Mouse (Mus musculus) ES-Bruce4 (cell line): ENCODE results near the gene Grin1.
"Not testable (repeated sequence)": the region's sequence is repeated elsewhere in the genome, so short reads cannot be mapped to it uniquely, and the experiment has no call there.

ENCODE experiments used
- CTCF ChIP-seq: IDR thresholded peaks from one replicate; pipeline ENCODE4 v1.8.1; 2011; ENCODE audit warnings: low read depth, low read length
- POLR2A ChIP-seq: IDR thresholded peaks from one replicate; pipeline ENCODE4 v1.8.1; 2011; ENCODE audit warnings: low read length; ENCODE audit not compliant: insufficient read depth

DNA sequence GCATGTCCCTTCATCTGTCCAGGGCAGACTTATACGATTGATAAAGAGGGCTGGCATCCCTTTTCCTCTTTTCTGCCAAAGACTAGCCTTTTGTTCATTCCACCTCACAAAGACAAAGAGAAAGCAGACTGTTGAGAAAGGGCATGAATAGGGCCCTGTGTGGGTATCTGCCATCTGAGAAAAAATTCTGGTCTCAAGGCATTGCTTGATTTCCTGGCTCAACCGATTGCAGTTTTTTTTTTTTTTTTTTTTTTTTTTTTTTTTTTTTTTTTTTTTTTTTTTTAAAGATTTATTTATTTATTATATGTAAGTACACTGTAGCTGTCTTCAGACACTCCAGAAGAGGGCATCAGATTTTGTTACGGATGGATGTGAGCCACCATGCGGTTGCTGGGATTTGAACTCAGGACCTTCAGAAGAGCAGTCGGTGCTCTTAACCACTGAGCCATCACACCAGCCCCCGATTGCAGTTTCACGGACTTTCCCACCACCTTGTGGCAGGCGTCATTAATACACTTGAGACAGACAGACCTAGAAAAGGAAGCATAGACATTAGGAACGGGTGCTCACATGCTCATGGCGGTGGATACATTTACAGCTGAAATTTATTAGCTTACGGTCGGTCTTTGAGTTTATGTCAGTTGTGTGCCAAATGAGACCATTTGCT is 62.4 kb downstream of the Grin1 start:
- not testable (repeated sequence) for TF ChIP-seq POLR2A
- TF ChIP-seq CTCF: peak; percentile 34
